Mouse (Mus musculus) liver, embryonic 13.5 days (tissue): ENCODE measurements around the gene Cdk14. TPM values are rescaled to one million over a fixed set of nuclear protein-coding genes. Genes with fewer than 3 reads are reported as not detected.

ENCODE experiments used
- ATAC-seq: fragments of 200-750 bp; cut with Nextera tagmentation; 2 replicates; pipeline ENCODE4 v1.8.0; 2017; ENCODE audit warnings: low read depth, mild to moderate bottlenecking, moderate number of reproducible peaks, moderate library complexity
- DNase-seq: peaks from one replicate; pipeline ENCODE4 v3.0.0; 2022
- H3K27ac ChIP-seq: fragments of 300-500 bp; sonication (generic); 2 replicates; pipeline ENCODE4 v1.5.1; 2015; ENCODE audit warnings: moderate library complexity, mild to moderate bottlenecking, inconsistent platforms
- H3K27me3 ChIP-seq: fragments of 300-500 bp; sonication (generic); 2 replicates; pipeline ENCODE4 v1.6.1; 2015; ENCODE audit warnings: mild to moderate bottlenecking, inconsistent platforms
- H3K36me3 ChIP-seq: fragments of 300-500 bp; sonication (generic); 2 replicates; pipeline ENCODE4 v1.6.1; 2015; ENCODE audit warnings: mild to moderate bottlenecking, inconsistent platforms
- H3K4me1 ChIP-seq: fragments of 300-500 bp; sonication (generic); replicated peaks from 2 replicates; pipeline ENCODE4 v1.6.1; 2015; ENCODE audit warnings: inconsistent platforms
- H3K4me2 ChIP-seq: fragments of 300-500 bp; sonication (generic); 2 replicates; pipeline ENCODE4 v1.6.1; 2015; ENCODE audit warnings: inconsistent platforms, mild to moderate bottlenecking, moderate library complexity
- H3K4me3 ChIP-seq: fragments of 300-500 bp; sonication (generic); replicated peaks from 2 replicates; pipeline ENCODE4 v1.5.1; 2015; ENCODE audit warnings: mild to moderate bottlenecking, inconsistent platforms
- H3K9ac ChIP-seq: fragments of 300-500 bp; sonication (generic); 2 replicates; pipeline ENCODE4 v1.6.1; 2015; ENCODE audit warnings: mild to moderate bottlenecking, inconsistent platforms
- H3K9me3 ChIP-seq: fragments of 300-500 bp; sonication (generic); replicated peaks from 2 replicates; pipeline ENCODE4 v1.6.1; 2016; ENCODE audit warnings: inconsistent platforms
- WGBS: fragments of 180-500 bp; shearing (Covaris S2); methylation state at CpG from one replicate; pipeline ENCODE4 v1.1.7; 2015; ENCODE audit not compliant: insufficient replicate concordance; 5-methylcytosine and 5-hydroxymethylcytosine counted together
- polyA plus RNA-seq: library from polyadenylated mRNA; unstranded; fragments of >200 nt; fragmentation: Nextera tagmentation; extraction: Ambion mirVana; gene quantifications from 2 replicates; pipeline ENCODE4 v1.2.1, GENCODE M21; 2015

Cdk14 gene
- polyA plus RNA-seq, 1 experiment from 2014 or later, result 1.4 TPM

GRCm38 (mm10) chr5:5380731-5381718 is 39.1 kb downstream of the Cdk14 start:
- DNase-seq (no peak), ATAC-seq (no peak)
- H3K36me3 ChIP-seq, result no peaks in the 10 kb centered on the region
- H3K27me3 ChIP-seq, result peaks cover 42% of the 10 kb centered on the region
- peak overlapping the region; percentile 79 for H3K4me2 ChIP-seq
- peaks cover 6% of the 10 kb centered on the region; the same call in 1 of the 2 replicates for H3K4me1 ChIP-seq
- WGBS, result 4% methylated on average over 23 of the region's 23 CpGs
- H3K27ac ChIP-seq, result no peak overlapping the region
- H3K9ac ChIP-seq, result peak overlapping the region; percentile 55; the same call in 1 of the 2 replicates
- no peaks in the 10 kb centered on the region for H3K9me3 ChIP-seq
- peak overlapping the region; percentile 65 for H3K4me3 ChIP-seq

DNA sequence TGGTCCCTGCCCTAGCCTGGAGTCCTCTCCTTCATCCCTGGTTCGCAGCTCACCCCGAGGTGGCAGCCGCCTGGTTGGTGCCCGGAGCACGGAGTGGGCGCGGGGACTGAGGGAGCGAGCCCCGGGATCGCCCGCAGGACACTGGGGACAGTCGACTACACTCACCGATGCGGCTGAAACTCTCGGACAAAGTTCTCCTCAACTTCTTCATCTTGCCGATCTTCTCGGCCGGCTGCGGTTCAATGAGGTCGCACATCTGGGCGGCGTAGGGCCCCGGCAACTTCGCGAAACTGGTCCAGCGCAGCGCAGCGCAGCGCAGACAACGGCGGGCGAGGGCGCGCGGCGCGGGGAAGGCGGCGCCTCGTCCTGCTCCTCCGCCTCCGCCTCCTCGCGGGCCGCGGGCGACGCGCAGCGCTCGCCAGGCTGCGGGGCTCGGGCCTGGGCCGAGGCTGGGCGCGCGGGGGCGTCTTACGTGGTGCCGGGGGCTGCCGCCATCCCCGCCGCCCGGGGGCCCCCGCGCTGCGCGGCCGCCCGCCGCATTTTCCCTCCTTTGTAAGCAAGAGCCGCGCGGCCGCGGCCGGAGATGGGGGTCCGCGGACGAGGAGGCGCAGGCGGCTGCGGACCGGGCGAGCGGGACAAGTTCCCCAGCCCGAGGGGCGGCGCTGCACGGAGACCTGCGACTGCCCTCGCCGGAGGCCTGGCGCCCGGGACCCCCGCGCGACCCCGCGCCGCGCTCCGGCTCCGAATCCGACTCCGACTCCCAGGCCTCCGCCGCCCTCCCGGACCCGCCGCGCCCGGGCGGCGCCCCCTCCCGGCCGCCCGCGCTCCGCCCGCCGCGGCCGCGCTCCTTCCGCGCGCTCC is 40.0 kb downstream of the Cdk14 start:
- H3K4me2 ChIP-seq, result peak overlapping the region; percentile 79
- H3K4me3 ChIP-seq, result peak overlapping the region; percentile 65
- no peak overlapping the region for H3K27ac ChIP-seq
- no peaks in the 10 kb centered on the region for H3K36me3 ChIP-seq
- ATAC-seq (peak; percentile 85), DNase-seq (peak; percentile 1)
- H3K27me3 ChIP-seq, result peaks cover 42% of the 10 kb centered on the region
- no peaks in the 10 kb centered on the region for H3K9me3 ChIP-seq
- H3K4me1 ChIP-seq, result peaks cover 6% of the 10 kb centered on the region; the same call in 1 of the 2 replicates
- H3K9ac ChIP-seq, result peak overlapping the region; percentile 55
- WGBS, result under 1% methylated on average over 103 of the region's 128 CpGs

DNA sequence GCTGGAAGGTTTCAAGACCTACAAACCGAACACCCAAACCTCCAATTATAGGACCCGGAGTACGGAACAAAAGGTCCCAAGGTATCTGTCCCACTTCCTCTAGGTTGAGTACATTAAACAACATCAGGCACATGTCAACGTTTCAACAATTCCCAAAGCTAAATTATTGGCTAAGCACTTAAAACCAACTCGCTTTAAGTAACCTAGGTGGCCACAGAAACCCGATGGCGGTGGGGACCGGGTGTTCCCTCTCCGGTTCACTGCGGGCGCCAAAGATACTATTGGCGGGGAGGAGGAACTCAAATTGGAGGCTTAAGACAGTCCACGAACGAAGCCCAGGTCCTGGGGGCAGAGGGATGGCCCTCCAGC is 40.6 kb downstream of the Cdk14 start:
- Histone ChIP-seq H3K9ac (peak overlapping the region; percentile 55), H3K27ac (no peak overlapping the region), H3K4me3 (peak overlapping the region; percentile 65), H3K4me2 (peak overlapping the region; percentile 79), H3K27me3 (peaks cover 42% of the 10 kb centered on the region), H3K4me1 (peaks cover 10% of the 10 kb centered on the region), H3K36me3 (no peaks in the 10 kb centered on the region), H3K9me3 (no peaks in the 10 kb centered on the region)
- 3% methylated on average over 14 of the region's 14 CpGs for WGBS
- no peak for ATAC-seq
- peak; percentile 1 for DNase-seq

DNA sequence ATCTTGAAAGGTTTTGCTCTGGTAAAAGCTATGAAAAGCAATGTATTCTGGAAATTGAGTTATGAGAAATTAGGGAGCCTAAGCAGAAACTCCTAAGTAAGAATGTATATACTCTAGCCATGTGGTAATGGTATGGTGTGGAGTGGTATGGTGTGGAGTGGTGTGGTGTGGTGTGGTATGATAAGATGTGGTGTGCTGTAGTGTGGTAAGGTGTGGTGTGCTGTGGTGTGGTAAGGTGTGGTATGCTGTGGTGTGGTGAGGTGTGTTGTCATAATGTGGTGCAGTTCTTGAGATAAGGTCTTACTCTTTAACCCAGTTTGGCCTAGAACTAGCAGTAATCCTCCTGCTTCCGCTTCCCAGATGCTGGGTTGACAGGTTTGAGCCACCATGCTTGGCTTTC is 45.7 kb downstream of the Cdk14 start:
- H3K4me1 ChIP-seq, result peaks cover 10% of the 10 kb centered on the region
- H3K27me3 ChIP-seq, result peaks cover 21% of the 10 kb centered on the region
- DNase-seq (no peak), ATAC-seq (peak; percentile 98)
- H3K4me2 ChIP-seq, result no peak overlapping the region
- H3K9ac ChIP-seq, result no peak overlapping the region
- 65% methylated on average over 1 of the region's 1 CpGs for WGBS
- no peak overlapping the region for H3K27ac ChIP-seq
- H3K4me3 ChIP-seq, result no peak overlapping the region
- H3K36me3 ChIP-seq, result no peaks in the 10 kb centered on the region
- no peaks in the 10 kb centered on the region for H3K9me3 ChIP-seq

GRCm38 (mm10) chr5:5373541-5373940 is 46.6 kb downstream of the Cdk14 start:
- Histone ChIP-seq H3K27me3 (peaks cover 12% of the 10 kb centered on the region), H3K27ac (no peak overlapping the region), H3K9ac (no peak overlapping the region), H3K9me3 (no peaks in the 10 kb centered on the region), H3K4me3 (no peak overlapping the region), H3K4me1 (peaks cover 9% of the 10 kb centered on the region), H3K36me3 (no peaks in the 10 kb centered on the region), H3K4me2 (no peak overlapping the region)
- ATAC-seq, result no peak
- DNase-seq, result no peak
- WGBS, result 69% methylated on average over 7 of the region's 7 CpGs

DNA sequence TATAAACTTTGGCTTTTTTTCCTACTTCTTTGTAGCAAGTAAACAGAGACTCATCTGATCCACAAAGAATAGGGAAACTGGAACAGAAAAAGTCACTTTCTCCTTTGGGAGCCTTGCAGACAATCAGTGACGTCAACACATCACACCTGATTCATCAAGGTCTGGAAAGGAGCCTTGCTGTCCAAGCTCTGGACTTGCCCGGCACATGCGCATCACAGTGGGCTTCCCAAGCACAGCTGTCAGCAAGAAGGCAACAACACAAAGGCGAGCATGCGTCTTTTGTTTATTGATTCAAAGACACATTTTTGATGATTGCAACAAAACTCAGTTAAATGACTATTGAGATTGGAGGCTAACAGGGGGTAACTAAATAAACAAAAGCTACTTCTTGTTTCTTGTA is 47.2 kb downstream of the Cdk14 start:
- Histone ChIP-seq H3K4me1 (peaks cover 12% of the 10 kb centered on the region), H3K4me2 (no peak overlapping the region), H3K9ac (no peak overlapping the region), H3K27ac (no peak overlapping the region), H3K27me3 (peaks cover 6% of the 10 kb centered on the region), H3K9me3 (no peaks in the 10 kb centered on the region), H3K36me3 (no peaks in the 10 kb centered on the region), H3K4me3 (no peak overlapping the region)
- ATAC-seq (no peak), DNase-seq (no peak)
- 74% methylated on average over 5 of the region's 5 CpGs for WGBS

GRCm38 (mm10) chr5:5372354-5372753 is 47.8 kb downstream of the Cdk14 start:
- peaks cover 12% of the 10 kb centered on the region for H3K4me1 ChIP-seq
- no peak overlapping the region for H3K27ac ChIP-seq
- H3K9me3 ChIP-seq, result no peaks in the 10 kb centered on the region
- WGBS, result 75% methylated on average over 3 of the region's 3 CpGs
- no peak overlapping the region for H3K4me2 ChIP-seq
- H3K36me3 ChIP-seq, result no peaks in the 10 kb centered on the region
- ATAC-seq, result no peak
- DNase-seq, result no peak
- H3K9ac ChIP-seq, result no peak overlapping the region
- H3K27me3 ChIP-seq, result peaks cover under 1% of the 10 kb centered on the region
- H3K4me3 ChIP-seq, result no peak overlapping the region

- 53% methylated on average over 4 of the region's 4 CpGs for WGBS
- Histone ChIP-seq H3K4me3 (no peak overlapping the region), H3K27ac (no peak overlapping the region), H3K27me3 (no peaks in the 10 kb centered on the region), H3K36me3 (no peaks in the 10 kb centered on the region), H3K9me3 (no peaks in the 10 kb centered on the region), H3K9ac (no peak overlapping the region), H3K4me1 (peaks cover 12% of the 10 kb centered on the region), H3K4me2 (no peak overlapping the region)
- ATAC-seq (no peak), DNase-seq (no peak)
Measured at GRCm38 (mm10) chr5:5370322-5371082, 49.6 kb downstream of the Cdk14 start.

DNA sequence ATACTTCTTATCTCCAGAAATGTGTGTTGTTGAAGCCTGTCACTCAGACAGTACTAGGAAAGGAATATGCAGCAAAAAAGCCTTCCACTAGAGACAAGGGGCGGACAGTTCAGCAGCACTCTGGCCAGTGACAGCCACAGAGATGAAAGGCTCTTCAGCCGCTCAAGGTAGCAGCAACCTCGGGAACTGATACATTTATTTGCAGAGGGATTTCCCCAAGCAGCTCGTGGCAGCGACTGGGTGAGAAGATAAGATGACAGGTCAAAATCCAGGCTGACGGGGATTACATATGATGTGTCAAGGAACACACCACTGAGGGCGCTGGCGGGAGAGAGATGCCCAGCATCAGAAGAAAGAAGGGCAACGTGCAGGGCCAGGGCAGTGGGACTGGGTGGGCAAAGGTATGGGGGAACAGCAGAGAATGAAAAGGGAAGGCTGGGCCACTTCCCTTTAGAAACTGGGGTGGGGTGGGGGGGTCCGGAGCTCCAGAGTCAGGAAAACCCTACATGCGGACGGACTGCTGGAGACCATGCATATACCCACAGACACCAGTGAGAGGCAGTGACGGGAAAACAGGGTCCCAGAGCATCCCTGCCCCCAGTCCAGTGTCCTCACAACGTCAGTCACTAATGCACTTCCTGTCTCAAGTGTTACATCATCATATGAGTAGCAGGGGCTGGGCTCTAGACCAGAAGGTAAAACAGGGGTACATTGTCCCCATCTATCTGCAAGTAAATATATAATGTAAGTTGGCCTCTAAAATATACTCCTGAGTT is 51.5 kb downstream of the Cdk14 start:
- Histone ChIP-seq H3K27me3 (no peaks in the 10 kb centered on the region), H3K9ac (no peak overlapping the region), H3K27ac (no peak overlapping the region), H3K9me3 (no peaks in the 10 kb centered on the region), H3K4me2 (no peak overlapping the region), H3K36me3 (no peaks in the 10 kb centered on the region), H3K4me3 (no peak overlapping the region), H3K4me1 (0 out of 2 replicates have a peak, but pooled peaks cover 6% of the 10 kb centered on the region)
- DNase-seq, result no peak
- 43% methylated on average over 14 of the region's 14 CpGs for WGBS
- no peak for ATAC-seq

DNA sequence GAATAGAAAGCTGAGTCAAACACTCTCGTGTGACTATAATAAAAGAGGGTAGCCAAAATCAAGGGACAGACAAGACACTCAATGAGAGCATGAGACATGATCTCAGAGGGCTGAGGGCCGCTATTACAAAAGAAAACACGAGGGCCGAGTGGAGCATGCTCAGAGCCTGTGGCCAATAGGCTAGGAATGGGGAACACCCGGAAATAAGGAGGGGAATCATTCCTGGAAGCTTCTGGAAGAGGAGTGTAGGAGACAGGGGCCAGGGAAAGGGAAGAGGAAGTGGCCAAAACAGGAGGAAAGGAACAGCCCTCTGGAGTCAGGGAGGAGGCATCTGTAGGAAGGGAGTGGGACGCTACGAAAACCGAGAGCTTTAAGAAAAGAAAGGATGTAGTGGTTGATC is 52.6 kb downstream of the Cdk14 start:
- H3K9ac ChIP-seq, result no peak overlapping the region
- ATAC-seq (no peak), DNase-seq (no peak)
- no peaks in the 10 kb centered on the region for H3K27me3 ChIP-seq
- H3K4me2 ChIP-seq, result no peak overlapping the region
- H3K9me3 ChIP-seq, result no peaks in the 10 kb centered on the region
- H3K4me1 ChIP-seq, result 0 out of 2 replicates have a peak, but pooled peaks cover 6% of the 10 kb centered on the region
- no peak overlapping the region for H3K4me3 ChIP-seq
- 60% methylated on average over 8 of the region's 8 CpGs for WGBS
- H3K36me3 ChIP-seq, result no peaks in the 10 kb centered on the region
- H3K27ac ChIP-seq, result no peak overlapping the region
